15 mouse cellular contexts compared by ENCODE assay signal in genomic region chr9:84900643-84901042, GRCm38 (mm10).
DNase-seq lines count a peak whose midpoint lies in the region; ATAC-seq and TF ChIP-seq lines count a peak whose summit lies in the region.
"Had no signal": no experiment of that assay in that cellular context is flagged by ENCODE, and none has a peak within 500 bp of the region (broad histone marks: within the 10 kb centered on the region; RNA-seq: fewer than 3 reads in every experiment).

No protein-coding gene starts in this region.

- TF ChIP-seq CTCF in forebrain, postnatal 0 days (IDR thresholded peaks at IDR 0.05; ENCODE audit: low read depth): no peak

- peak; percentile 4 for DNase-seq in forebrain, postnatal 0 days
- no peak for DNase-seq in forebrain, embryonic 11.5 days (ENCODE audit: low spot score)
- DNase-seq in lung, postnatal 10 days: peak; percentile 17
- DNase-seq in lung, adult 18-20 months: no peak
- DNase-seq in 416B (ENCODE audit: low read depth): peak; percentile 4
- peak; percentile 45 for DNase-seq in adrenal gland, adult 2 months
- DNase-seq: cerebellum, adult 9-11 months; gastrocnemius, postnatal 36 days; kidney, adult 9 months; liver, embryonic 13.5 days; right cerebral cortex, postnatal 14 days had no signal

- no peaks in the 10 kb centered on the region for H3K9me3 ChIP-seq in forebrain, postnatal 0 days (ENCODE audit: low read length)
- H3K9me3 ChIP-seq in forebrain, embryonic 11.5 days (ENCODE audit: control insufficient read depth, low read length): no peaks in the 10 kb centered on the region
- H3K9me3 ChIP-seq: embryonic facial prominence, embryonic 13.5 days; hindbrain, embryonic 13.5 days; liver, embryonic 13.5 days; neural tube, embryonic 12.5 days had no signal

- H3K27me3 ChIP-seq in forebrain, postnatal 0 days (ENCODE audit: insufficient read depth, low read length): no peaks in the 10 kb centered on the region
- no peaks in the 10 kb centered on the region for H3K27me3 ChIP-seq in forebrain, embryonic 11.5 days (ENCODE audit: control insufficient read depth, insufficient read depth, low read length)
- H3K27me3 ChIP-seq: embryonic facial prominence, embryonic 13.5 days; hindbrain, embryonic 13.5 days; liver, embryonic 13.5 days; neural tube, embryonic 12.5 days had no signal

- ATAC-seq in forebrain, postnatal 0 days: no peak
- no peak for ATAC-seq in forebrain, embryonic 11.5 days (replicated peaks; ENCODE audit: low FRiP score)
- no peak for ATAC-seq in erythroid progenitor cell, adult 5-6 weeks (replicated peaks; ENCODE audit: low FRiP score, poor library complexity, severe bottlenecking)

- H3K36me3 ChIP-seq in forebrain, postnatal 0 days (ENCODE audit: insufficient read depth): no peaks in the 10 kb centered on the region
- no peaks in the 10 kb centered on the region for H3K36me3 ChIP-seq in forebrain, embryonic 11.5 days (ENCODE audit: control insufficient read depth, insufficient read depth, low read length)
- H3K36me3 ChIP-seq: embryonic facial prominence, embryonic 13.5 days; hindbrain, embryonic 13.5 days; liver, embryonic 13.5 days; neural tube, embryonic 12.5 days had no signal

- WGBS in forebrain, postnatal 0 days: 16% methylated on average over 2 of the region's 2 CpGs
- 71% methylated on average over 2 of the region's 2 CpGs for WGBS in forebrain, embryonic 11.5 days

- H3K27ac ChIP-seq in forebrain, postnatal 0 days (ENCODE audit: low read depth, low read length): no peak overlapping the region
- H3K27ac ChIP-seq in forebrain, embryonic 11.5 days (ENCODE audit: low read depth, low read length): no peak overlapping the region
- H3K27ac ChIP-seq: embryonic facial prominence, embryonic 13.5 days; hindbrain, embryonic 13.5 days; liver, embryonic 13.5 days; neural tube, embryonic 12.5 days had no signal

- no peaks in the 10 kb centered on the region for H3K4me1 ChIP-seq in forebrain, postnatal 0 days (ENCODE audit: insufficient read depth)
- H3K4me1 ChIP-seq in forebrain, embryonic 11.5 days (replicated peaks; ENCODE audit: control insufficient read depth, insufficient read depth, low read length): no peaks in the 10 kb centered on the region
- H3K4me1 ChIP-seq: embryonic facial prominence, embryonic 13.5 days; hindbrain, embryonic 13.5 days; liver, embryonic 13.5 days; neural tube, embryonic 12.5 days had no signal

- no peak overlapping the region for H3K4me2 ChIP-seq in forebrain, postnatal 0 days (ENCODE audit: low read depth)
- no peak overlapping the region for H3K4me2 ChIP-seq in forebrain, embryonic 11.5 days (ENCODE audit: low read depth, low read length, severe bottlenecking)
- H3K4me2 ChIP-seq: embryonic facial prominence, embryonic 13.5 days; hindbrain, embryonic 13.5 days; liver, embryonic 13.5 days; neural tube, embryonic 12.5 days had no signal

- H3K9ac ChIP-seq in forebrain, postnatal 0 days: no peak overlapping the region
- H3K9ac ChIP-seq in forebrain, embryonic 11.5 days (ENCODE audit: low read length): no peak overlapping the region
- H3K9ac ChIP-seq: embryonic facial prominence, embryonic 13.5 days; hindbrain, embryonic 13.5 days; liver, embryonic 13.5 days; neural tube, embryonic 12.5 days had no signal

- no peak overlapping the region for H3K4me3 ChIP-seq in forebrain, postnatal 0 days (ENCODE audit: low read depth, low read length)
- H3K4me3 ChIP-seq in forebrain, embryonic 11.5 days (ENCODE audit: low read depth, low read length): no peak overlapping the region
- H3K4me3 ChIP-seq: embryonic facial prominence, embryonic 13.5 days; hindbrain, embryonic 13.5 days; liver, embryonic 13.5 days; neural tube, embryonic 12.5 days had no signal

Comparison
In these comparisons a context has a peak if more than half of its experiments do, and no peak if none do; other contexts are left out.
1. DNase-seq: peak in forebrain, postnatal 0 days (single experiment), lung, postnatal 10 days (single experiment), 416B (single experiment) and adrenal gland, adult 2 months (single experiment); none in forebrain, embryonic 11.5 days (single experiment) and lung, adult 18-20 months (0 of 2).